Mouse (Mus musculus) small intestine, adult 2 months (tissue): ENCODE data around the gene Olfr429. TPM values are rescaled to one million over a fixed set of nuclear protein-coding genes. Genes with fewer than 3 reads are reported as not detected.

Experiments
- H3K27ac ChIP-seq: fragments of 200-500 bp; 2 replicates; pipeline ENCODE4 v1.5.1; 2012; ENCODE audit warnings: low read depth, low read length, control low read depth, inconsistent platforms; ENCODE audit not compliant: insufficient read depth
- H3K27me3 ChIP-seq: fragments of 200-500 bp; 2 replicates; pipeline ENCODE4 v1.6.1; 2012; ENCODE audit warnings: mild to moderate bottlenecking, moderate library complexity, low read length, inconsistent platforms; ENCODE audit not compliant: control insufficient read depth, insufficient read depth
- H3K36me3 ChIP-seq: fragments of 200-500 bp; 2 replicates; pipeline ENCODE4 v1.6.1; 2012; ENCODE audit warnings: mild to moderate bottlenecking, low read length, control low read depth, inconsistent platforms; ENCODE audit not compliant: control insufficient read depth, insufficient read depth
- H3K4me1 ChIP-seq: fragments of 200-500 bp; 2 replicates; pipeline ENCODE4 v1.6.1; 2012; ENCODE audit warnings: low read length, inconsistent platforms, mixed read lengths; ENCODE audit not compliant: control insufficient read depth, insufficient read depth, insufficient read length
- H3K4me3 ChIP-seq: fragments of 200-500 bp; 2 replicates; pipeline ENCODE4 v1.5.1; 2012; ENCODE audit warnings: low read depth, mild to moderate bottlenecking, control low read depth, inconsistent platforms, low read length, moderate library complexity
- CTCF ChIP-seq: fragments of 200-500 bp; IDR thresholded peaks from 2 replicates; pipeline ENCODE4 v1.5.1; 2012; ENCODE audit warnings: low read depth, mild to moderate bottlenecking, control low read depth, inconsistent platforms, low read length, moderate library complexity, mixed read lengths; ENCODE audit not compliant: insufficient replicate concordance, insufficient read length; ENCODE audit errors: extremely low read depth
- POLR2A ChIP-seq: fragments of 200-500 bp; IDR thresholded peaks from 2 replicates; pipeline ENCODE4 v1.6.1; 2012; ENCODE audit warnings: low read depth, mild to moderate bottlenecking, control low read depth, inconsistent platforms, low read length, moderate library complexity
- WGBS: fragments of 180-500 bp; shearing (Covaris S2); methylation state at CpG from one replicate; pipeline ENCODE4 v1.1.7; 2018; 5-methylcytosine and 5-hydroxymethylcytosine counted together
- polyA plus RNA-seq: library from polyadenylated mRNA; depleted of rRNA; stranded (reverse); fragments of >200 nt; gene quantifications from 2 replicates; pipeline ENCODE4 v1.2.3, GENCODE M21; 2012; rRNA removed

The Olfr429 gene
- polyA plus RNA-seq, 1 experiment = not detected

DNA sequence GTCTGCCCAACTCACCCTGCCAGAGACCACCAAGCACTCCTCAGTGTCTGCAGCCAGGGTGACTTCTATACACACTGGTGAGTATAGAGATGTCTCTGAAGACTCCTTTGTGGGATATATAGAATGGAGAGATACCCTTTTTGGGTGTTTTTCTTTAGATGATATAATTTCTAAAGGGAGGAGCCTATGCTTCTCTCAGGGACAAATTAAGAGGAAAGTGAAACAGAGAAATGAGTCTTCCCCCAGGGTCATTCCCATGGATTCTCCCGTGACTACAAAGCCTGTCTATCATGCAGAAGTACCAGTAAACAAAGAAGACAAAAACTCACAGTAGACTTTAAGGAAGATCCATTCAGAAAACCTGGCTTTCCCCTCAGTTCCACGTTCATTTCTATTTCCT, 36.9 kb downstream of the Olfr429 start, which contains the start of gene Olfr231:
Olfr231 (minus strand) TSS at position 101 of the 400 bp plus-strand sequence.
- no peak for TF ChIP-seq CTCF
- no peak for TF ChIP-seq POLR2A
- Histone ChIP-seq H3K4me1 (no peaks in the 10 kb centered on the region), H3K27ac (no peak within 1 kb of the TSS), H3K27me3 (no peaks in the 10 kb centered on the region), H3K4me3 (no peak within 1 kb of the TSS), H3K36me3 (no peaks in the 10 kb centered on the region)
- WGBS = 52% methylated on average over 2 of the region's 2 CpGs

DNA sequence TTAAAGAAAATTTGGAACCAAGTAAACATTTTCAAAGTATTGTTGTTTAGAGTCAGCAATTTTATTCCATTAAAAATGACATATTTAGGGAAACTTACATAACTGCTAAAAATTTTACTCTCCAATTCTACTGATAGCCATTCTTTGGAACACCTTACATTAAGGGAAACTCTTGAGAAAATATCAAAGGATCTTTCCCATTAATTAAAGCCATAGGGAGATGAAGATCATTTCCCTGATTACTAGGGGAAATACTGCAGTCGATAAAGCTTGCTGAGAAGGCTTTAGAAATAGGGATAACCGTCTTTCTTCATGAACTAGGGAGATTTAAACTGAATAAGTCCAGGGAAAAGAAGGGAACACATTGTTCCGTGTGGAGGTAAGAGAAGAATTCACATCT, 47.1 kb downstream of the Olfr429 start, which contains the start of gene Olfr424:
Olfr424 (plus strand) TSS at position 301 of the 400 bp plus-strand sequence.
- WGBS = 87% methylated on average over 3 of the region's 3 CpGs

DNA sequence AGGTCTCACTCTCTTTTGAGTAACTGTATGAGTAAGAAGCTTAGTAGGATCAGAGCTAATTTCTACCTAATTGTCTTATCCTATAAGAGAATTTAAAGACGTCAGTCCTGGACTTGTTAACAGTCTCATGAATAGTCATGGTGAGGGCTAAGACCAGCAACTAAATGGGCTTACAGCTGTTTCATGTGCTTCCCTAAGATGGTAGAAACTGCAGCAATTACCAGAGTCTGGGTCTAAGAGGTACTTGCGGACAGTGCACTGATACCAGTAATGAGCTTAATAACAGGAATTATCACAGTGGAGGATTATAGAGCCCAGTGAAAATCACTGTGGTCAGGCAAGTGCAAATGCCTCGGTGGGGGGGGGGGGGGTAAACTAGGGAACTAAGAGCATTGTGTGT, 47.9 kb downstream of the Olfr429 start:
- no peaks in the 10 kb centered on the region for H3K4me1 ChIP-seq
- no peaks in the 10 kb centered on the region for H3K27me3 ChIP-seq
- H3K4me3 ChIP-seq = no peak overlapping the region
- TF ChIP-seq POLR2A = no peak
- 74% methylated on average over 3 of the region's 3 CpGs for WGBS
- no peak overlapping the region for H3K27ac ChIP-seq
- no peaks in the 10 kb centered on the region for H3K36me3 ChIP-seq

More for the DNA sequence above, 47.1 kb downstream of the Olfr429 start, which contains the start of gene Olfr424:
- H3K27ac ChIP-seq = no peak within 1 kb of the TSS
- H3K4me1 ChIP-seq = no peaks in the 10 kb centered on the region
- no peak within 1 kb of the TSS for H3K4me3 ChIP-seq
- H3K27me3 ChIP-seq = no peaks in the 10 kb centered on the region
- no peaks in the 10 kb centered on the region for H3K36me3 ChIP-seq
- TF ChIP-seq CTCF (no peak), POLR2A (no peak)

Other genes starting within 250 kb of the Olfr429 start
- gene Ifi211, start 171.3 kb upstream of the Olfr429 start, polyA plus RNA-seq = 0.06 and 0.15 TPM in 2 replicates
- gene Mndal, start 141.8 kb upstream of the Olfr429 start, polyA plus RNA-seq = 0.19 and 0.33 TPM in 2 replicates
- 1.4 and 2.3 TPM in 2 replicates for gene Ifi203, start 141.7 kb upstream of the Olfr429 start, polyA plus RNA-seq
- 0.10 TPM in 1 of 2 replicates, not detected in the other for gene Ifi202b, start 101.6 kb upstream of the Olfr429 start, polyA plus RNA-seq
- 0.06 and 0.10 TPM in 2 replicates for gene Ifi205, start 52.5 kb upstream of the Olfr429 start, polyA plus RNA-seq
- gene Olfr433, start 43.6 kb upstream of the Olfr429 start, polyA plus RNA-seq = 0.10 and 0.11 TPM in 2 replicates
- gene Olfr432, start 35.1 kb upstream of the Olfr429 start, polyA plus RNA-seq = 0.34 TPM in 1 of 2 replicates, not detected in the other
- gene Olfr430, start 17.7 kb upstream of the Olfr429 start, polyA plus RNA-seq = not detected in 2 replicates
- gene Olfr427, start 12.6 kb downstream of the Olfr429 start, polyA plus RNA-seq = not detected in 2 replicates
- gene Olfr231, start 36.8 kb downstream of the Olfr429 start, polyA plus RNA-seq = not detected in 2 replicates
- 0.10 TPM in 1 of 2 replicates, not detected in the other for gene Olfr424, start 47.2 kb downstream of the Olfr429 start, polyA plus RNA-seq
- not detected in 2 replicates for gene Olfr420, start 71.3 kb downstream of the Olfr429 start, polyA plus RNA-seq
- gene Spta1, start 88.4 kb downstream of the Olfr429 start, polyA plus RNA-seq = not detected in 2 replicates
- not detected in 2 replicates for gene Olfr419, start 167.7 kb downstream of the Olfr429 start, polyA plus RNA-seq
- 1.2 and 3.5 TPM in 2 replicates for gene Mptx1, start 246.2 kb downstream of the Olfr429 start, polyA plus RNA-seq